Mouse (Mus musculus): ENCODE results near the gene Wdr61. TPM values are rescaled to one million over a fixed set of nuclear protein-coding genes. Genes with fewer than 3 reads are reported as not detected.
"Not testable (repeated sequence)": the region's sequence is repeated elsewhere in the genome, so short reads cannot be mapped to it uniquely, and the experiment has no call there.

Wdr61 gene
- polyA plus RNA-seq, 1 experiment from 2014 or later: 128 TPM

DNA sequence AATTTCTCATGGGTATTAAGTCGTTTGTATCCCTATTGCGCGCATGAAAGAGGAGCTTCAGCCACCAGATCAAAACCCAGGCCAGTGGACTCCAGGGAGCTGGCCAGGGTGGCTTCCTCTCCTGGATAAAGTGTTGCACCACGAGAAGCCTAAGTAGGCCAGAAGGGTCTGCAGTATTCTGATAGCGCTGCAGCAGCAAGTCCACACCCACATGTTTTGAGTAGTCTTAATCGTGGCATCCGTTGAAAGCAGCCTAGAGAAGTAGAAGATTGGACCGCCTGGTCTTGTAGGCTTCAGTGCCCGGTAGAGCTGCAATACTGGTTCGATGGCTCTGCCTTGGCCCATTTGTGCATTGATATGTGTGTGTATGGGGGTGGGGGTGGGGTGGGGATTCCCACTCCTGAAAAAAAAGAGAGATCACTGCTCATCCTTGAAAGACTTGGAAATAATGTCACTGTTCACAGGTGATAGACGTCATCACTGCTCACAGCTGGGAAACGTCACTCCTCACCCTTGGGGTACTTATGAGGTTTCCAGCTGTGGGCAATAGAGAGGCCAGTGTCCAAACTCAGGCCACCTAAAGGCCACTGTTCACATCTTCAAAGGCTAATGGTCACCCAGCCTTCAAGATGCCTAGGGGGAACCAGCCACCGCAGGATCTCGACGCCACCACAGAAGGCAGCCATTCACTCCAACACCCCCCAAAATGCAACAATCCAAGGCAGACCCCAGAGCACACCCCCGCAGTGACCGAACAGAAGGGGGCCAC, 35.8 kb downstream of the Wdr61 start, which contains the start of gene Dnaja4:
Gene Dnaja4 (plus strand): TSS at position 556 of the 769 bp plus-strand sequence.
- Histone ChIP-seq H3K9me3 (replicated peaks) (no peaks in the 10 kb centered on the region), H3K4me2 (replicated peaks) (peak within 1 kb of the TSS; percentile 91), H3K27ac (no peak within 1 kb of the TSS), H3K9ac (peak within 1 kb of the TSS; percentile 75), H3K36me3 (no peaks in the 10 kb centered on the region), H3K4me1 (peaks cover 13% of the 10 kb centered on the region), H3K27me3 (peaks cover 38% of the 10 kb centered on the region), H3K4me3 (peak within 1 kb of the TSS; percentile 63)
- 70% methylated on average over 17 of the region's 17 CpGs for whole genome bisulfite sequencing
- no peak; the same call in 1 of the 2 replicates for ATAC-seq (ENCODE audit: low FRiP score)

GRCm38 (mm10) chr9:54691241-54691805, 43.0 kb downstream of the Wdr61 start:
- H3K27ac ChIP-seq; H3K27me3 ChIP-seq; ATAC-seq (ENCODE audit: low FRiP score); H3K4me1 ChIP-seq; H3K9me3 ChIP-seq (replicated peaks); H3K36me3 ChIP-seq: not testable (repeated sequence)
- WGBS: 5% methylated on average over 31 of the region's 31 CpGs
- peak overlapping the region; percentile 55 for H3K4me2 ChIP-seq (replicated peaks)
- peak overlapping the region; percentile 22 for H3K4me3 ChIP-seq
- H3K9ac ChIP-seq: peak overlapping the region; percentile 59; the same call in 1 of the 2 replicates

DNA sequence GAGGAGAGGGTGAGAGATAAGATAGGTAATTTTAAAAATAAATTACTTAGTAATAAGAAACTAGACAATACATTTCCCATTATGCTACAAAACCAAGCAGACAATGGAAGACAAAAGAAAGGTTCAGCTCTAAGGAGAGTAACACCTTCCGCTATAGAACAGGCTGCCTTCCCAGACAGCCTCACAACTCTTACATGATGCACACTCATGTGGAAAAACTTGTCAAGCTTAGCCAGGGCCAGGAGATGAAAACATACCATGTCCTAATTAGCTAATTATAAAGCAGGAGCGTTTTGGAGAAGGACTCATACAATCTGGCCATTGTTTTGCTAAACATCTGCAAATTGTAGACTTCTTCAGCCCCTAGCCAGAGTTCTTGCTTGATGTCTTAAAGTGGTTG, 43.6 kb downstream of the Wdr61 start:
- H3K9me3 ChIP-seq (replicated peaks); H3K27ac ChIP-seq; H3K4me2 ChIP-seq (replicated peaks); H3K9ac ChIP-seq; ATAC-seq (ENCODE audit: low FRiP score); H3K4me1 ChIP-seq; H3K4me3 ChIP-seq; H3K27me3 ChIP-seq; H3K36me3 ChIP-seq: not testable (repeated sequence)
- WGBS: 75% methylated on average over 2 of the region's 2 CpGs

GRCm38 (mm10) chr9:54689446-54689845, 44.9 kb downstream of the Wdr61 start:
- Histone ChIP-seq H3K36me3 (no peaks in the 10 kb centered on the region), H3K4me2 (replicated peaks) (no peak overlapping the region), H3K4me3 (no peak overlapping the region), H3K4me1 (no peaks in the 10 kb centered on the region), H3K27me3 (peaks cover 3% of the 10 kb centered on the region), H3K9me3 (replicated peaks) (no peaks in the 10 kb centered on the region), H3K9ac (no peak overlapping the region), H3K27ac (no peak overlapping the region)
- WGBS: 81% methylated on average over 8 of the region's 8 CpGs
- no peak for ATAC-seq (ENCODE audit: low FRiP score)

DNA sequence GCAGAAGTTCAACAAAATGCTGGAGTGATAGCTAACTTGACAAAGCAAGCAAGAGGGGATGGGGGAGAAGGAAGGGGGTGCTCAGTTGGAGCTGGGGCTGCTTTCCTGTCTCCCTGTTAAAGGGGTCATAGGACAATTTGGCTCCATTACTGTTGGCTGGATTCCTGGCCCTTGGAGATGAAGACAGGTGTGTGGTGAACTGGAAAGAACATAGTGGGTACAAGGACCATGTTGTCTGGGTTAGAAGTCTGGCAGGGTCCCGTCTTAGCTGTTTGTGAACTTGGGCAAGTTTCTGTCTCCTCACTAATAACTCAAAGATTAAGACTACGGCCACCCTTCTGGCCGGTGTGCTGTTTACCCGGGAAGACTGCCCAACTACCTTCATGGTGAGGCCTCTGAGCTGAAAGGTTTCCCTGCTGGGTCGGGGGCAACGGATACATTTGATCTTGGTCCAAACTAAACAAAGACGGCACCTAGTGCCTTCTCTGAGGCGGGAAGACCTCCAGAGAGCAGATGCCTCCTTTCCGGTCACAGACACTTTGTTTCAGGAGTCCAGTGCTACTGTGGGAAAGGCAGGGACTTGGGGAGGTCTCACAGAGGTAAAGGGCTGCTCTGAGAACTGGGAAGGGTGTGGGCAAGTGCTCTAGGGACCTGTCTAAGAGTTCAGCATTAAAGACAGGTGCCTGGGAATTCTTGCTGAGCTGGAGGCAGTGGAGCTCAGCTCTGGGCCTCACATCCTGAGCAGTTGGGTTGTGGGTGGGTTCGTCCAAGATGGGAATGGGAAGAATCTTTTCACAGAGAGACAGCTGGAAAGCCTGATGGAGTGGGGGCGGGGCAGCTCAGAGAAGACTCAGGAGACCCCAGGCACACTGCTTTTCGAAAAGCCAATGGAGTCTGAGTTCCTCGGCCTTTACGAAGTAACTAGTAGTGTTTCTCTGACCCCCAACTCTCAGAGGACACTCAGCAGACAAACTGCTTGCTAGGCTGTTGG, 46.8 kb downstream of the Wdr61 start:
- no peaks in the 10 kb centered on the region for H3K9me3 ChIP-seq (replicated peaks)
- H3K4me3 ChIP-seq: no peak overlapping the region
- H3K4me1 ChIP-seq: no peaks in the 10 kb centered on the region
- H3K4me2 ChIP-seq (replicated peaks): no peak overlapping the region
- no peaks in the 10 kb centered on the region for H3K36me3 ChIP-seq
- ATAC-seq (ENCODE audit: low FRiP score): no peak
- H3K27ac ChIP-seq: no peak overlapping the region
- 62% methylated on average over 14 of the region's 14 CpGs for WGBS
- no peaks in the 10 kb centered on the region for H3K27me3 ChIP-seq
- no peak overlapping the region for H3K9ac ChIP-seq

DNA sequence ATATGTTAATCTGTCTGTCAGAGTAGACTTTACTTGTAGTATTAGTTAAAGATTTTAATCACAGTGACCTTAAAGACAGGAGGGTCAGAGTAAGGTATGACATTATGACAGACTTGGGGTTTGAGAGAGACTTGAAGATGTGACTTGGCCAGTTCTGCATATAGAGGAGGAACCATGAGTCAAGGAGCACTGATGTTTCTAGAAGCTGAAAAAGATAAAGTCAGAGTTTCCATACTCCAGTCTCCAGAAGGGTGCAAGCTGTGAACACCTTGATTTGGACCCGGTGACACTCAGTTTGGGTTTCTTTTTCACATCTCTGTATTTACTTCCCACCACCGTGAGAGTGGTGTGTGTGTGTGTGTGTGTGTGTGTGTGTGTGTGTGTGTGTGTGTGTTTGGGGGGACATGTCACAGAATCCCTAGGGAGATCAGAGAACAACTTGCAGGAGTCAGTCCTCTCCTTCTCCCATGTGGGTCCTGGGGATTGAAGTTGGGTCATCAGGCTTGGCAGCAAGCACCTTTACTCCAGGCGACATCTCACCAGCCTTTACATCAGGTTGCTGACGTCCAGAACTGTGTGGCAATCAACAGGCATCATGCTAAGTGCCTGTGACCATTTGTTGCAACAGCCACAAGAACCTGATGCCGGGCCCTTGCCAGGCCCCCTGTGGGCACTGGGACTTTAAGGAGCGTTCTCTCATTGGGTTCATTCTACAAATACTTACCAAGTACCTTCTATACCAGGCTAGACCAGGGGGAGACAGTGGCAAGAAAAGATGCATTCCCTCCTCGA, 50.3 kb downstream of the Wdr61 start:
- Histone ChIP-seq H3K4me1 (no peaks in the 10 kb centered on the region), H3K9ac (no peak overlapping the region), H3K36me3 (no peaks in the 10 kb centered on the region), H3K9me3 (replicated peaks) (no peaks in the 10 kb centered on the region), H3K27ac (no peak overlapping the region), H3K4me2 (replicated peaks) (no peak overlapping the region), H3K27me3 (no peaks in the 10 kb centered on the region), H3K4me3 (no peak overlapping the region)
- 73% methylated on average over 7 of the region's 7 CpGs for WGBS
- ATAC-seq (ENCODE audit: low FRiP score): no peak

DNA sequence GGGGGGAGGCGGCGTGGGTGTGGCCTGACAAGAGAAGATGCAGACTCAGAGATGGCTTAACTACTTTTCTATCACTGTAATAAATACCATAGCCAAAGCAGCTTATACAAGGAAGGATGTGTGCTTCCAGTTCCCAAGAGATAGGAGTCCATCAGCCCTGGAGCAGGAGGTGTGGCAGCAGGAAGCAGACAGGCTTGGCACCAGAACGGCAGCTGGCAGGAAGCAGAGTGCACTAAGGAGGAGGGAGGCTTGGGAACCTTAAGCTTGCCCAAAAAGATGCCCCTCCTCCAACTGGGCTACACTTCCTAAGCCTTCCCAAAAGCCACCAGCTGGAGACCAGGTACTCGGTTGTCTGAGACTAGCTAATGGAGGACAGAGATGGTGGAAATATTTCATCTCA, 51.5 kb downstream of the Wdr61 start:
- Histone ChIP-seq H3K36me3 (no peaks in the 10 kb centered on the region), H3K4me3 (no peak overlapping the region), H3K27ac (no peak overlapping the region), H3K27me3 (no peaks in the 10 kb centered on the region), H3K9ac (no peak overlapping the region), H3K9me3 (replicated peaks) (no peaks in the 10 kb centered on the region), H3K4me1 (no peaks in the 10 kb centered on the region), H3K4me2 (replicated peaks) (no peak overlapping the region)
- ATAC-seq (ENCODE audit: low FRiP score): no peak
- 80% methylated on average over 2 of the region's 4 CpGs for WGBS

DNA sequence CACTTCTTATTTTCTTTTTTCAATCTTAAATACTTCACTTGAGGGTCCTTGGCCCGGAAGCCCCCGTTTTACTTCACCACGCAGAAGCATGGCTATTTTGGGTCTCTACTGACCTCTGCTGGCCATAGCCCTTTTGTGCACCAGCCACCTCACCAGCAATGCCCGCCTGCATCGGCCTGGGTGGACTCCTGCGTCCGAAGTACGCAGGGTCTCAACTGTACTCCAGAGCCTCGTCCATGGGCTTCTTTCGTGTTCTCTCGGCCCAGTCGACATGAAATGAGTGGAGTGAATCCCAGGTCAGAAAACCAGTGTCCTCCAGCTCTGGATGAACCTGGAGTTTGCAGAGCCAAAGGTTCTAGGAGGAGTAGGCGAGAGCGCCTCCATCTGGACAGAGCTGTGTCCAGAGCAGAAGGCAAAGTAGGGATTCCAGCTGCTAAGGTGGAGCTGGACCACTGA, 57.8 kb downstream of the Wdr61 start:
- under 1% methylated on average over 14 of the region's 14 CpGs for WGBS
- peak overlapping the region; percentile 57 for H3K4me2 ChIP-seq (replicated peaks)
- H3K4me1 ChIP-seq: no peaks in the 10 kb centered on the region
- H3K9ac ChIP-seq: 0 out of 2 replicates have a peak overlapping the region, but pooled peaks have one; percentile 40
- no peaks in the 10 kb centered on the region for H3K27me3 ChIP-seq
- peak; percentile 81; the same call in 1 of the 2 replicates for ATAC-seq (ENCODE audit: low FRiP score)
- H3K27ac ChIP-seq: no peak overlapping the region
- no peaks in the 10 kb centered on the region for H3K9me3 ChIP-seq (replicated peaks)
- no peaks in the 10 kb centered on the region for H3K36me3 ChIP-seq
- H3K4me3 ChIP-seq: peak overlapping the region; percentile 27

- H3K27me3 ChIP-seq: no peaks in the 10 kb centered on the region
- H3K9me3 ChIP-seq (replicated peaks): no peaks in the 10 kb centered on the region
- H3K4me3 ChIP-seq: no peak overlapping the region
- H3K4me2 ChIP-seq (replicated peaks): no peak overlapping the region
- no peak overlapping the region for H3K27ac ChIP-seq
- no peaks in the 10 kb centered on the region for H3K36me3 ChIP-seq
- ATAC-seq (ENCODE audit: low FRiP score): no peak
- 89% methylated on average over 13 of the region's 13 CpGs for WGBS
- no peaks in the 10 kb centered on the region for H3K4me1 ChIP-seq
- H3K9ac ChIP-seq: no peak overlapping the region
Observed at GRCm38 (mm10) chr9:54673887-54674286, 60.4 kb downstream of the Wdr61 start.

DNA sequence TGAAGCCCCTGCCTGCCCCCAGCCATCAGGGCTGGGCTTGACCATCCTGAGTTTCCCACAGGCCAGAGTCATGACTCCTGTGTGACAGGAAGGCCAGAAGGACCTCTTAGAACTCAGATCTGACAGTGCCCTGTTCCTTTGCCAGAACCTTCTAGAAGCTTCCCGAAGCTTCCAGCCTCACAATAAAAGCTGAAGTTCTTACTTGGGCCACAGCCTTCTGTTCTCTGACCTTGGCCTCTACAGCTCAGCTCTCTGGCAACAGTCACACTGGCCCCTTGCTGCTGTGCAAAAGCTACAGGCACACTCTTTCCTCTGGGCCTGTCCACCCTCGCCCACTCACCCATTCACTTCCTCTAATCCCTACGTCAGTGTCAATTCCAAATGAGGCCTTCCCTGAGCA, 62.4 kb downstream of the Wdr61 start:
- Histone ChIP-seq H3K4me2 (replicated peaks) (no peak overlapping the region), H3K4me1 (no peaks in the 10 kb centered on the region), H3K27ac (no peak overlapping the region), H3K9ac (no peak overlapping the region), H3K27me3 (no peaks in the 10 kb centered on the region), H3K36me3 (no peaks in the 10 kb centered on the region), H3K9me3 (replicated peaks) (no peaks in the 10 kb centered on the region), H3K4me3 (no peak overlapping the region)
- no peak for ATAC-seq (ENCODE audit: low FRiP score)
- WGBS: 83% methylated on average over 3 of the region's 3 CpGs

- no peaks in the 10 kb centered on the region for H3K36me3 ChIP-seq
Observed at GRCm38 (mm10) chr9:54668455-54668854, 65.9 kb downstream of the Wdr61 start.

More at GRCm38 (mm10) chr9:54668455-54668854, 65.9 kb downstream of the Wdr61 start:
- H3K4me2 ChIP-seq (replicated peaks): no peak overlapping the region
- no peak overlapping the region for H3K27ac ChIP-seq
- no peaks in the 10 kb centered on the region for H3K4me1 ChIP-seq
- no peak overlapping the region for H3K4me3 ChIP-seq
- no peak for ATAC-seq (ENCODE audit: low FRiP score)
- WGBS: 64% methylated on average over 4 of the region's 4 CpGs
- no peaks in the 10 kb centered on the region for H3K27me3 ChIP-seq
- no peak overlapping the region for H3K9ac ChIP-seq
- H3K9me3 ChIP-seq (replicated peaks): no peaks in the 10 kb centered on the region

Data from hindbrain, embryonic 12.5 days (tissue).